Mouse (Mus musculus) liver, adult 2 months (tissue): ENCODE data around the gene Gls. TPM values are rescaled to one million over a fixed set of nuclear protein-coding genes. Genes with fewer than 3 reads are reported as not detected.

ENCODE experiments used
- DNase-seq: peaks from one replicate; pipeline ENCODE4 v3.0.0-alpha.2; 2011; ENCODE audit warnings: low read depth, low spot score; ENCODE audit errors: extremely low read depth
- H3K27ac ChIP-seq: fragments of 200-500 bp; replicated peaks from 2 replicates; pipeline ENCODE4 v1.5.1; 2012; ENCODE audit warnings: low read depth, mild to moderate bottlenecking, control low read depth, inconsistent platforms, low read length; ENCODE audit not compliant: insufficient read depth
- H3K27me3 ChIP-seq: fragments of 200-500 bp; 2 replicates; pipeline ENCODE4 v1.6.1; 2012; ENCODE audit warnings: mild to moderate bottlenecking, moderate library complexity, low read length, inconsistent platforms; ENCODE audit not compliant: control insufficient read depth, insufficient read depth
- H3K36me3 ChIP-seq: fragments of 200-500 bp; 2 replicates; pipeline ENCODE4 v1.6.1; 2012; ENCODE audit warnings: low read length, inconsistent platforms; ENCODE audit not compliant: control insufficient read depth, insufficient read depth
- H3K4me1 ChIP-seq: fragments of 200-500 bp; 2 replicates; pipeline ENCODE4 v1.6.1; 2011; ENCODE audit warnings: low read length; ENCODE audit not compliant: control insufficient read depth, insufficient read depth
- H3K4me3 ChIP-seq: fragments of 200-500 bp; 2 replicates; pipeline ENCODE4 v1.5.1; 2011; ENCODE audit warnings: low read depth, mild to moderate bottlenecking, control low read depth, low read length, moderate library complexity; ENCODE audit not compliant: insufficient read depth
- H3K79me2 ChIP-seq: fragments of 200-500 bp; 2 replicates; pipeline ENCODE4 v1.6.1; 2012; ENCODE audit warnings: inconsistent platforms, mild to moderate bottlenecking, low read length, moderate library complexity; ENCODE audit not compliant: control insufficient read depth, insufficient read depth
- H3K9ac ChIP-seq: fragments of 200-500 bp; 2 replicates; pipeline ENCODE4 v1.6.1; 2012; ENCODE audit warnings: low read depth, mild to moderate bottlenecking, control low read depth, inconsistent platforms, low read length
- CTCF ChIP-seq: fragments of 200-500 bp; IDR thresholded peaks from 2 replicates; pipeline ENCODE4 v1.5.1; 2011; ENCODE audit warnings: low read depth, low read length, control low read depth
- POLR2A ChIP-seq: fragments of 200-500 bp; IDR thresholded peaks from 2 replicates; pipeline ENCODE4 v1.6.1; 2011; ENCODE audit warnings: low read length, control low read depth; ENCODE audit not compliant: insufficient read depth; ENCODE audit errors: extremely low read depth
- WGBS: fragments of 180-500 bp; shearing (Covaris S2); methylation state at CpG from one replicate; pipeline ENCODE4 v1.1.7; 2018; 5-methylcytosine and 5-hydroxymethylcytosine counted together
- polyA plus RNA-seq: library from polyadenylated mRNA; depleted of rRNA; stranded (reverse); fragments of >200 nt; gene quantifications from 2 replicates; pipeline ENCODE4 v1.2.3, GENCODE M21; 2012
- total RNA-seq: library from RNA; depleted of rRNA; stranded (reverse); fragments of >200 nt; gene quantifications from 2 replicates; pipeline ENCODE4 v1.2.3, GENCODE M21; 2014

Gls gene
- total and polyA plus RNA-seq, 2 experiments: 1.2 to 10.5 TPM

DNA sequence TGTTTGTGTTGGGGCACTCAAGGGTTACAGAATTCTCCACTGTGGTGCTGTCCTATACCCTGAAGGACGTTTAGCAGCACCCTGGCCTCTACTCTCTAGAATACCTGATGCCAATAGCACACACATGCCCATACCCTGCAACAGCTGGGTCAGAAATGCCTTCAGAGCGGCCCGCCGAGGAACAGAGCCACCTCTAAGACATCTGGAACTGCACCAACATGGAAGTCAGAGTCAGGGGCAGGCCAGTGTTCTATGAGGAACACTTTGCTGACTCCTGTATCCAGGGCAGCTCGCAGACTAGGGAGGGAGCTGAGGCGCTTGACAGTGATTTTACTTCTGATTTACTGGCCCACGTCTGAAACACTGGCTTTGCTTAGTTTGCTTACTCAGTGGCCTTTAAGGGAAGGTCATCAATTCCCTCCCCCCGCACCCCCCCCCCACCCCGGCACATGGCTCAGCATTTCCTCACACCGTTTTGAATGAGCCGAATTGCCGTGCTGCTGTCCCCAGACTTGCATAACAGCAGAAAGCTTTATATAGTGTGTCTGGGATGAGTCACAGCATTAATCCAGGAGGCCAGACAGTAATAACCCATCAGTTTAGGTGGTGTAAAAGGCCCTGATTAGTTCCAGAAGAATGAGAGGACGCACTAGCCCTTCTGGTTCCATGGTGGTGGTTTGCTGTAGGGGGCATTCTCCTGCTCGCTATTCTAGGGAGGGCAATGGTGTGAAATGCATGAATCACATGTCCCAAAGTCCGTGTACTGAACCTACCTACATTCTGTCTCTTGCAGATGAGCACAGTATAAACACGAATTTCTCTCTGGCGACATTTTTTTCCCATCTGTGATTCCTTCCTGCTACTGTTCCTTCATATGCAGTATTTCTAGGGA is 74.3 kb downstream of the Gls start:
- WGBS: 62% methylated on average over 17 of the region's 17 CpGs
- H3K27ac ChIP-seq: no peak overlapping the region

DNA sequence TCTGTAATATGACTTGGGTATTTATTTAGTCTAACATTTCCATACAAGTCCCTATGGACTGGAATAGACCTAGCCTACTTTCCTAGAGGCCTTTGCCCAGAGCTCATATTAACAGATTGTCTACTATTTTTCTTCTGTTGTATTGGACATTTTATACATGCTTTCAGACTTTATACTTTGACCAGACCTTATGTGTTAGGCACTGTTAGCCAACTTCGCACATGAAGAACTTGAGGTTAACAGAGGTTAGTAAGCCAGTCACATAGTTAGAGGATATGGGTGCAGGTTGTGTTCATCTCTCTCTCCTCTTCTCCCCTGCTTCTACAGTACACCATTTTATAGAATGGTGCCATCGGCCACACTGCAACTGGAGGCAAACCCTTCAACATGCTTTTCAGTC is 75.0 kb downstream of the Gls start:
- H3K9ac ChIP-seq: no peak overlapping the region
- no peaks in the 10 kb centered on the region for H3K27me3 ChIP-seq
- no peak overlapping the region for H3K4me3 ChIP-seq
- 60% methylated on average over 2 of the region's 2 CpGs for WGBS
- 0 out of 2 replicates have a peak, but pooled peaks cover 2% of the 10 kb centered on the region for H3K4me1 ChIP-seq
- DNase-seq: peak; percentile 83
- no peak for TF ChIP-seq POLR2A
- no peak for TF ChIP-seq CTCF
- H3K27ac ChIP-seq: no peak overlapping the region
- H3K79me2 ChIP-seq: no peaks in the 10 kb centered on the region
- peaks cover 76% of the 10 kb centered on the region for H3K36me3 ChIP-seq

More for the DNA sequence above, 74.3 kb downstream of the Gls start:
- TF ChIP-seq POLR2A: no peak
- Histone ChIP-seq H3K9ac (no peak overlapping the region), H3K4me1 (0 out of 2 replicates have a peak, but pooled peaks cover 2% of the 10 kb centered on the region), H3K27me3 (no peaks in the 10 kb centered on the region), H3K4me3 (no peak overlapping the region), H3K36me3 (peaks cover 75% of the 10 kb centered on the region), H3K79me2 (no peaks in the 10 kb centered on the region)
- DNase-seq: peak; percentile 16

DNA sequence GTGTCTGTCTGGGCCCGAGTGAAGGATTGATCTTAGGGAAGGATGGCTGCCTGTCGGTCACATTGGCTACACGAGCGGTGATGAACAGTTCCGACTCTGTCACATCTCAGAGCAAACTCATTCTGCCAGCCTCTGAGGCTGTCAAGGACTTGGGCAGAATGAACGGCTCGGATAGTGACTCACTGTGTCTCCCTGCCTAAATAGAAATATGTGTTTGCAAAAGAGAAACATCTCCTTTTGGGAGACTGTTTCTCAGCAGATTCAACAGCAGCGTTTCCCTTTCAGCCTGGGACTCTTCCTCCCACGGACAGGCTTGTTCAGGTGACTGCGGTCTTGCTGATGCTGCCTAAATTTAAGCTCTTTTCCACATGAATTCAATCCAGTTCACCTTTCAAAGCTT is 76.7 kb downstream of the Gls start:
- no peak overlapping the region for H3K27ac ChIP-seq
- H3K4me1 ChIP-seq: 0 out of 2 replicates have a peak, but pooled peaks cover 2% of the 10 kb centered on the region
- no peaks in the 10 kb centered on the region for H3K79me2 ChIP-seq
- no peaks in the 10 kb centered on the region for H3K27me3 ChIP-seq
- no peak for DNase-seq
- no peak overlapping the region for H3K9ac ChIP-seq
- 94% methylated on average over 10 of the region's 10 CpGs for WGBS
- peaks cover 75% of the 10 kb centered on the region for H3K36me3 ChIP-seq
- TF ChIP-seq POLR2A (no peak), CTCF (no peak)
- H3K4me3 ChIP-seq: no peak overlapping the region

DNA sequence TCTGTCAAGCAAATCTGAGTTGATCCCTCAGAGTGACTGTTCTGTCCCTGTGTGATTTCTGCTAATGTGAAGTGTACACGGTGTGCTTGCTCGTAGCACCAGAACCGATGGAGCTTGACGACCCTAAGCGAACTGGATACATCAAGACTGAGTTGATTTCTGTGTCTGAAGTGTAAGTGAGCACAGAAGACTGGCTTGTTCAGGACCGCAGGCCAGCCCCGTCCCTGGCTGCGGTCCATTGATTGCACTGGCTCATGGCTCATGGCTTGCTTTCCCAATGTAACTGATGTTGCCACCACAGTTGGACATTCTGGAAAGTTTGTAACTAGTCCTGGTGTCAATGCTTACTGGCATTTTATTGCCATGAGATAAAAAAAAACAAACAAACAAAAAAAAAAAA is 78.1 kb downstream of the Gls start:
- peak; percentile 51 for DNase-seq
- Histone ChIP-seq H3K36me3 (peaks cover 77% of the 10 kb centered on the region), H3K27me3 (no peaks in the 10 kb centered on the region), H3K27ac (no peak overlapping the region), H3K4me3 (no peak overlapping the region), H3K9ac (no peak overlapping the region), H3K79me2 (no peaks in the 10 kb centered on the region), H3K4me1 (0 out of 2 replicates have a peak, but pooled peaks cover 4% of the 10 kb centered on the region)
- WGBS: 73% methylated on average over 8 of the region's 8 CpGs
- no peak for TF ChIP-seq POLR2A
- no peak for TF ChIP-seq CTCF

DNA sequence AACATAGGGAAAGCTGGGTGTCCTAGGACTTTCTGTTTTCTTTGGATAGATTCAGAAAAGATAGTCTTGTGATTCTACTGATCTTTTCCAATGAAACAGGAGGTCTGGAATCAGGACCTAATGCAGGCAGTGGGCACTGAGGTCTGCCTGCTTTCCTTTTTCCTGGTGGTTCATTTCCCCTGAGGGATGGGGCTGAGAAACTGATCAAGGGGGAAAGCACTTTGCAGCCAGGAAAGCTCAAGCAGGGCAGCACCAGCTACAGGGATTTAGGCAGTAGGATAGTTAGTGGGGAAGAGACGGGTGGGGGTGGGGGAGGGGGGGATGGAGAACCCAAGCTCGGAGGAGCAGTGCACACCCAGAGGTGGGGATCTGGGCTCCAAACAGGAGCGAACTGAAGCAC is 80.1 kb downstream of the Gls start:
- 91% methylated on average over 3 of the region's 3 CpGs for WGBS
- no peak overlapping the region for H3K9ac ChIP-seq

DNA sequence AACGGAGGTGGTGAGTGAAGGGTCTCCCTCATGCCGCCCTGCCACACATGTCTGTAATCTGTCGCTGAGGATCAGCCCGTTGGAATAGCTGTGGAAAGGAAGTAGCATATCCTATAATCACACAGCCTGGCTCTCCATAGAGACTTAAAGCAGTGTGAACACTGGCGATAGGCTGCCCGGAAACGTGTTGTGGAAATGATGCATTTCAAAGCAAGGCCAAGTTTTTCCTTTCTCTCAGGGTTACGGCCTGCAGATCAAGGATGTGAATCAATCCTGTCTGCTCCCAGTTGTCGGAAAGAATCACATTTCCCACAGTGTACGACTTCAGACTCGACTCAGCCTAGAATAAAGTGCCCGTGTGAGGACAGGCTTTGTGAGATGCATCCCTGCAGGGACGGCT is 80.7 kb downstream of the Gls start:
- TF ChIP-seq CTCF (no peak), POLR2A (no peak)
- DNase-seq: no peak
- no peaks in the 10 kb centered on the region for H3K27me3 ChIP-seq
- H3K36me3 ChIP-seq: peaks cover 85% of the 10 kb centered on the region
- no peak overlapping the region for H3K4me3 ChIP-seq
- no peaks in the 10 kb centered on the region for H3K79me2 ChIP-seq
- WGBS: 88% methylated on average over 13 of the region's 13 CpGs
- H3K4me1 ChIP-seq: 0 out of 2 replicates have a peak, but pooled peaks cover 3% of the 10 kb centered on the region
- H3K27ac ChIP-seq: no peak overlapping the region
- no peak overlapping the region for H3K9ac ChIP-seq

More for the DNA sequence above, 80.1 kb downstream of the Gls start:
- no peaks in the 10 kb centered on the region for H3K27me3 ChIP-seq
- no peaks in the 10 kb centered on the region for H3K79me2 ChIP-seq
- TF ChIP-seq CTCF (no peak), POLR2A (no peak)
- no peak for DNase-seq
- H3K27ac ChIP-seq: no peak overlapping the region
- peaks cover 81% of the 10 kb centered on the region for H3K36me3 ChIP-seq
- H3K4me3 ChIP-seq: no peak overlapping the region
- H3K4me1 ChIP-seq: 0 out of 2 replicates have a peak, but pooled peaks cover 5% of the 10 kb centered on the region
